Comparison of ENCODE assay signal across 31 mouse cellular contexts in genomic region chr7:3323826-3324225, GRCm38 (mm10). TPM values are rescaled to one million over a fixed set of nuclear protein-coding genes. Genes with fewer than 3 reads are reported as not detected.
"Had no signal": no experiment of that assay in that cellular context is flagged by ENCODE, and none has a peak within 500 bp of the region (broad histone marks: within the 10 kb centered on the region; RNA-seq: fewer than 3 reads in every experiment).

No protein-coding gene starts in this region.

- H3K9me3 ChIP-seq: limb, embryonic 10.5 days; limb, embryonic 12.5 days; limb, embryonic 13.5 days; limb, embryonic 15.5 days; liver, embryonic 12.5 days; liver, embryonic 13.5 days; liver, embryonic 15.5 days; lung, embryonic 15.5 days; midbrain, embryonic 10.5 days; midbrain, embryonic 12.5 days; midbrain, embryonic 13.5 days; midbrain, embryonic 15.5 days; neural tube, embryonic 12.5 days had no signal

- H3K27me3 ChIP-seq: limb, embryonic 13.5 days; limb, embryonic 15.5 days; liver, embryonic 13.5 days; liver, embryonic 15.5 days; lung, embryonic 15.5 days; neural tube, embryonic 12.5 days had no signal

- H3K4me3 ChIP-seq: limb, embryonic 10.5 days; limb, embryonic 12.5 days; limb, embryonic 13.5 days; limb, embryonic 15.5 days; liver, embryonic 12.5 days; liver, embryonic 13.5 days; liver, embryonic 15.5 days; lung, embryonic 15.5 days; megakaryocyte, embryonic 14.5 days; midbrain, embryonic 10.5 days; midbrain, embryonic 12.5 days; midbrain, embryonic 13.5 days; midbrain, embryonic 15.5 days; myocyte; neural tube, embryonic 12.5 days had no signal

- H3K36me3 ChIP-seq: limb, embryonic 10.5 days; limb, embryonic 12.5 days; limb, embryonic 13.5 days; limb, embryonic 15.5 days; liver, embryonic 12.5 days; liver, embryonic 13.5 days; liver, embryonic 15.5 days; lung, embryonic 15.5 days; midbrain, embryonic 10.5 days; midbrain, embryonic 12.5 days; midbrain, embryonic 13.5 days; midbrain, embryonic 15.5 days; neural tube, embryonic 12.5 days had no signal

- H3K9ac ChIP-seq: limb, embryonic 12.5 days; limb, embryonic 13.5 days; limb, embryonic 15.5 days; liver, embryonic 12.5 days; liver, embryonic 13.5 days; liver, embryonic 14.5 days; liver, embryonic 15.5 days; liver, postnatal 0 days; lung, embryonic 14.5 days; lung, embryonic 15.5 days; midbrain, embryonic 12.5 days; midbrain, embryonic 13.5 days; midbrain, embryonic 15.5 days; neural tube, embryonic 12.5 days had no signal

- DNase-seq: left cerebral cortex, postnatal 4 days; liver; liver, embryonic 13.5 days; liver, postnatal 0 days; lung, adult 18-20 months; lung, adult 2 months; lung, embryonic 14.5 days; lung, postnatal 10 days; lung, postnatal 14 days; lung, postnatal 36 days; lung, postnatal 4 days; midbrain, embryonic 14.5 days had no signal

- ATAC-seq: liver, embryonic 12.5 days; liver, postnatal 0 days; lung, postnatal 0 days; midbrain, embryonic 13.5 days; midbrain, embryonic 15.5 days had no signal

- H3K4me1 ChIP-seq: limb, embryonic 10.5 days; limb, embryonic 12.5 days; limb, embryonic 13.5 days; limb, embryonic 15.5 days; liver, embryonic 12.5 days; liver, embryonic 13.5 days; liver, embryonic 15.5 days; lung, embryonic 15.5 days; megakaryocyte, embryonic 14.5 days; midbrain, embryonic 12.5 days; midbrain, embryonic 13.5 days; midbrain, embryonic 15.5 days; neural tube, embryonic 12.5 days had no signal

- H3K4me2 ChIP-seq: limb, embryonic 12.5 days; limb, embryonic 13.5 days; limb, embryonic 15.5 days; liver, embryonic 11.5 days; liver, embryonic 12.5 days; liver, embryonic 13.5 days; liver, embryonic 15.5 days; lung, embryonic 14.5 days; lung, embryonic 15.5 days; midbrain, embryonic 12.5 days; midbrain, embryonic 13.5 days; midbrain, embryonic 15.5 days; neural tube, embryonic 12.5 days had no signal

- H3K27ac ChIP-seq: limb, embryonic 10.5 days; limb, embryonic 12.5 days; limb, embryonic 13.5 days; limb, embryonic 15.5 days; liver, embryonic 12.5 days; liver, embryonic 13.5 days; liver, embryonic 14.5 days; liver, embryonic 15.5 days; lung, embryonic 15.5 days; macrophage; midbrain, embryonic 10.5 days; midbrain, embryonic 12.5 days; midbrain, embryonic 13.5 days; midbrain, embryonic 15.5 days; neural tube, embryonic 12.5 days had no signal

RNA-seq across cellular contexts. Expression of gene Cacng7, which starts 8.9 kb away (rescaled TPM):
- polyA plus RNA-seq: liver, embryonic 13.5 days; liver, embryonic 16.5 days; macrophage had no signal

RNA-seq across cellular contexts. Expression of gene Prkcg, which starts 34.8 kb away (rescaled TPM):
- polyA plus RNA-seq: limb, embryonic 12.5 days; liver, embryonic 11.5 days; liver, embryonic 15.5 days; liver, embryonic 16.5 days had no signal
